Mouse (Mus musculus): ENCODE results near the gene Hoga1. TPM values are rescaled to one million over a fixed set of nuclear protein-coding genes. Genes with fewer than 3 reads are reported as not detected.

The Hoga1 gene
- total RNA-seq, 2 experiments from 2014 or later, result 3.3 to 4.3 TPM

GRCm38 (mm10) chr19:42090637-42091141, 45.3 kb downstream of the Hoga1 start:
- DNase-seq, result peak; percentile 45
- intact Hi-C loops (cut with DNase I; ENCODE audit: low total_unique reads), result loop anchor here (10.0 kb wide), 1 partner anchor 64 kb away; no protein-coding TSS in a partner anchor

- DNase-seq, result no peak
- intact Hi-C loops (cut with DNase I; ENCODE audit: low total_unique reads), result loop anchor here (10.0 kb wide), 1 partner anchor 55 kb away; no protein-coding TSS in a partner anchor
These were observed 54.0 kb downstream of the Hoga1 start for GRCm38 (mm10) chr19:42099406-42099805.

GRCm38 (mm10) chr19:42104681-42105080, 59.3 kb downstream of the Hoga1 start:
- intact Hi-C loops (cut with DNase I; ENCODE audit: low total_unique reads), result no loop called here
- no peak for DNase-seq

GRCm38 (mm10) chr19:42115783-42116335, 70.4 kb downstream of the Hoga1 start:
- intact Hi-C loops (cut with DNase I; ENCODE audit: low total_unique reads), result no loop called here

GRCm38 (mm10) chr19:42118142-42118541, 72.7 kb downstream of the Hoga1 start:
- intact Hi-C loops (cut with DNase I; ENCODE audit: low total_unique reads), result no loop called here
- no peak for DNase-seq

More at GRCm38 (mm10) chr19:42115783-42116335, 70.4 kb downstream of the Hoga1 start:
- no peak for DNase-seq

- no peak for DNase-seq
- intact Hi-C loops (cut with DNase I; ENCODE audit: low total_unique reads), result no loop called here
These were observed 73.2 kb downstream of the Hoga1 start for GRCm38 (mm10) chr19:42118596-42118995.

GRCm38 (mm10) chr19:42120451-42120850, 75.0 kb downstream of the Hoga1 start:
- intact Hi-C loops (cut with DNase I; ENCODE audit: low total_unique reads), result no loop called here
- no peak for DNase-seq

Other genes with a start within 250 kb of the Hoga1 start
- 1 to 10 TPM; 6.8 to 9.9 TPM for gene Arhgap19, start 243.6 kb upstream of the Hoga1 start, total RNA-seq (2021)
- 1 to 10 TPM; 4.9 to 7.2 TPM for gene Frat1, start 215.6 kb upstream of the Hoga1 start, total RNA-seq (2021)
- 10 to 100 TPM; 19.9 to 28.3 TPM for gene Frat2, start 197.5 kb upstream of the Hoga1 start, total RNA-seq (2021)
- 10 to 100 TPM; 29.9 to 37.2 TPM for gene Rrp12, start 149.4 kb upstream of the Hoga1 start, total RNA-seq (2021)
- 10 to 100 TPM; 22.5 to 26.7 TPM for gene Pgam1, start 133.7 kb upstream of the Hoga1 start, total RNA-seq (2021)
- gene Exosc1, start 112.2 kb upstream of the Hoga1 start, total RNA-seq (2021), result 10 to 100 TPM; 12.0 to 16.8 TPM
- 10 to 100 TPM; 18.0 to 21.3 TPM for gene Zdhhc16, start 112.1 kb upstream of the Hoga1 start, total RNA-seq (2021)
- gene Mms19, start 64.5 kb upstream of the Hoga1 start, total RNA-seq (2021), result 1 to 10 TPM; 8.0 to 9.1 TPM
- 10 to 100 TPM; 14.8 to 17.4 TPM for gene Ubtd1, start 63.8 kb upstream of the Hoga1 start, total RNA-seq (2021)
- 100 to 1,000 TPM; 113 to 188 TPM for gene Ankrd2, start 9.6 kb upstream of the Hoga1 start, total RNA-seq (2021)
- gene 4933411K16Rik, start 6.6 kb downstream of the Hoga1 start, total RNA-seq (2021), result under 1 TPM; 0.25 to 0.42 TPM
- gene Morn4, start 40.7 kb downstream of the Hoga1 start, total RNA-seq (2021), result 1 to 10 TPM; 1.7 to 1.9 TPM
- 10 to 100 TPM; 14.0 to 14.7 TPM for gene Pi4k2a, start 44.9 kb downstream of the Hoga1 start, total RNA-seq (2021)
- 10 to 100 TPM; 10.5 to 11.0 TPM for gene Avpi1, start 83.4 kb downstream of the Hoga1 start, total RNA-seq (2021)
- gene Marveld1, start 101.8 kb downstream of the Hoga1 start, total RNA-seq (2021), result 10 to 100 TPM; 11.4 to 13.9 TPM
- 10 to 100 TPM; 11.9 to 14.4 TPM for gene Zfyve27, start 118.3 kb downstream of the Hoga1 start, total RNA-seq (2021)
- gene Sfrp5, start 156.6 kb downstream of the Hoga1 start, total RNA-seq (2021), result 1 to 10 TPM; 4.2 to 8.9 TPM
- 1 to 10 TPM; 3.1 to 4.8 TPM for gene Golga7b, start 202.0 kb downstream of the Hoga1 start, total RNA-seq (2021)